Mouse (Mus musculus) liver, embryonic 11.5 days (tissue): ENCODE results near the gene Mrps7. TPM values are rescaled to one million over a fixed set of nuclear protein-coding genes. Genes with fewer than 3 reads are reported as not detected.

Source experiments
- ATAC-seq: fragments of 200-750 bp; cut with Nextera tagmentation; replicated peaks from 2 replicates; pipeline ENCODE4 v1.8.0; 2017; ENCODE audit warnings: moderate number of reproducible peaks, mild to moderate bottlenecking, moderate TSS enrichment, moderate library complexity; ENCODE audit not compliant: low FRiP score
- DNase-seq: peaks from one replicate; pipeline ENCODE4 v3.0.0-alpha.2; 2017; ENCODE audit warnings: low spot score
- H3K27ac ChIP-seq: fragments of 300-500 bp; sonication (generic); 2 replicates; pipeline ENCODE4 v1.5.1; 2014; ENCODE audit warnings: mild to moderate bottlenecking, low read depth, low read length, control low read depth
- H3K27me3 ChIP-seq: fragments of 300-500 bp; sonication (generic); replicated peaks from 2 replicates; pipeline ENCODE4 v1.6.1; 2014; ENCODE audit warnings: low read length, mixed read lengths; ENCODE audit not compliant: control insufficient read depth, insufficient read depth
- H3K36me3 ChIP-seq: fragments of 300-500 bp; sonication (generic); 2 replicates; pipeline ENCODE4 v1.6.1; 2014; ENCODE audit warnings: mild to moderate bottlenecking, low read length, moderate library complexity, mixed read lengths; ENCODE audit not compliant: control insufficient read depth, insufficient read depth
- H3K4me1 ChIP-seq: fragments of 300-500 bp; sonication (generic); replicated peaks from 2 replicates; pipeline ENCODE4 v1.6.1; 2014; ENCODE audit warnings: low read length, mixed read lengths; ENCODE audit not compliant: control insufficient read depth, insufficient read depth
- H3K4me2 ChIP-seq: fragments of 300-500 bp; sonication (generic); 2 replicates; pipeline ENCODE4 v1.6.1; 2014; ENCODE audit warnings: mild to moderate bottlenecking, control low read depth, moderate library complexity
- H3K4me3 ChIP-seq: fragments of 300-500 bp; sonication (generic); 2 replicates; pipeline ENCODE4 v1.5.1; 2014; ENCODE audit warnings: low read depth, low read length, control low read depth
- H3K9ac ChIP-seq: fragments of 300-500 bp; sonication (generic); 2 replicates; pipeline ENCODE4 v1.6.1; 2014; ENCODE audit warnings: low read depth, low read length, control low read depth
- H3K9me3 ChIP-seq: fragments of 300-500 bp; sonication (generic); 2 replicates; pipeline ENCODE4 v1.6.1; 2016; ENCODE audit warnings: low read length, inconsistent platforms, mixed read lengths; ENCODE audit not compliant: control insufficient read depth
- WGBS: fragments of 180-500 bp; shearing (Covaris S2); extraction: QIAGEN DNeasy Blood & Tissue Kit; methylation state at CpG from one replicate; pipeline ENCODE4 v1.1.7; 2014; 5-methylcytosine and 5-hydroxymethylcytosine counted together
- polyA plus RNA-seq: library from polyadenylated mRNA; unstranded; fragments of >200 nt; fragmentation: Nextera tagmentation; extraction: Ambion mirVana; gene quantifications from 2 replicates; pipeline ENCODE4 v1.2.1, GENCODE M21; 2014

Mrps7 gene
- polyA plus RNA-seq, 1 experiment from 2014 or later: 121 TPM

- Histone ChIP-seq H3K9me3 (no peaks in the 10 kb centered on the region), H3K27me3 (no peaks in the 10 kb centered on the region), H3K4me1 (0 out of 2 replicates have a peak, but pooled peaks cover 6% of the 10 kb centered on the region), H3K27ac (no peak overlapping the region), H3K9ac (no peak overlapping the region), H3K4me2 (no peak overlapping the region), H3K36me3 (no peaks in the 10 kb centered on the region), H3K4me3 (no peak overlapping the region)
- 48% methylated on average over 5 of the region's 5 CpGs for WGBS
- DNase-seq: no peak
- ATAC-seq: no peak
Measured at GRCm38 (mm10) chr11:115638498-115639409, 35.0 kb downstream of the Mrps7 start.

- H3K27ac ChIP-seq: no peak overlapping the region
- H3K27me3 ChIP-seq: no peaks in the 10 kb centered on the region
- WGBS: 84% methylated on average over 4 of the region's 4 CpGs
- no peak for DNase-seq
- no peaks in the 10 kb centered on the region for H3K9me3 ChIP-seq
- no peak overlapping the region for H3K4me3 ChIP-seq
- H3K4me2 ChIP-seq: no peak overlapping the region
- no peaks in the 10 kb centered on the region for H3K36me3 ChIP-seq
- 0 out of 2 replicates have a peak, but pooled peaks cover 6% of the 10 kb centered on the region for H3K4me1 ChIP-seq
- ATAC-seq: no peak
- no peak overlapping the region for H3K9ac ChIP-seq
Measured at GRCm38 (mm10) chr11:115639540-115639939, 35.8 kb downstream of the Mrps7 start.

GRCm38 (mm10) chr11:115640311-115640828 lies 36.6 kb downstream of the Mrps7 start:
- WGBS: 72% methylated on average over 3 of the region's 4 CpGs
- 0 out of 2 replicates have a peak, but pooled peaks cover 6% of the 10 kb centered on the region for H3K4me1 ChIP-seq
- no peak overlapping the region for H3K4me2 ChIP-seq
- H3K36me3 ChIP-seq: no peaks in the 10 kb centered on the region
- no peaks in the 10 kb centered on the region for H3K27me3 ChIP-seq
- no peak overlapping the region for H3K27ac ChIP-seq
- no peak overlapping the region for H3K9ac ChIP-seq
- H3K4me3 ChIP-seq: no peak overlapping the region
- no peaks in the 10 kb centered on the region for H3K9me3 ChIP-seq
- DNase-seq (no peak), ATAC-seq (no peak)

- Histone ChIP-seq H3K27ac (no peak overlapping the region), H3K4me2 (no peak overlapping the region), H3K36me3 (0 out of 2 replicates have a peak, but pooled peaks cover 3% of the 10 kb centered on the region), H3K9me3 (no peaks in the 10 kb centered on the region), H3K4me1 (0 out of 2 replicates have a peak, but pooled peaks cover 6% of the 10 kb centered on the region), H3K4me3 (no peak overlapping the region), H3K27me3 (no peaks in the 10 kb centered on the region), H3K9ac (no peak overlapping the region)
- ATAC-seq (0 out of 2 replicates have a peak, but pooled peaks have one; percentile 5), DNase-seq (no peak)
- 38% methylated on average over 14 of the region's 14 CpGs for WGBS
Measured at GRCm38 (mm10) chr11:115640978-115641663, 37.4 kb downstream of the Mrps7 start.

- Histone ChIP-seq H3K4me2 (no peak overlapping the region), H3K4me1 (0 out of 2 replicates have a peak, but pooled peaks cover 6% of the 10 kb centered on the region), H3K36me3 (peaks cover 6% of the 10 kb centered on the region), H3K27ac (no peak overlapping the region), H3K9me3 (no peaks in the 10 kb centered on the region), H3K27me3 (no peaks in the 10 kb centered on the region), H3K9ac (no peak overlapping the region), H3K4me3 (no peak overlapping the region)
- DNase-seq: no peak
- 82% methylated on average over 4 of the region's 4 CpGs for WGBS
- ATAC-seq: peak; percentile 32; the same call in 1 of the 2 replicates
Measured at GRCm38 (mm10) chr11:115641664-115642036, 37.9 kb downstream of the Mrps7 start.

GRCm38 (mm10) chr11:115642705-115643104 lies 39.0 kb downstream of the Mrps7 start:
- Histone ChIP-seq H3K36me3 (peaks cover 8% of the 10 kb centered on the region), H3K9ac (no peak overlapping the region), H3K4me1 (0 out of 2 replicates have a peak, but pooled peaks cover 6% of the 10 kb centered on the region), H3K27me3 (no peaks in the 10 kb centered on the region), H3K4me3 (no peak overlapping the region), H3K9me3 (no peaks in the 10 kb centered on the region), H3K4me2 (no peak overlapping the region), H3K27ac (no peak overlapping the region)
- 98% methylated on average over 2 of the region's 2 CpGs for WGBS
- no peak for DNase-seq
- ATAC-seq: no peak

- 0 out of 2 replicates have a peak, but pooled peaks cover 6% of the 10 kb centered on the region for H3K4me1 ChIP-seq
- WGBS: 51% methylated on average over 10 of the region's 10 CpGs
- ATAC-seq: no peak
- no peak overlapping the region for H3K27ac ChIP-seq
- peaks cover 8% of the 10 kb centered on the region for H3K36me3 ChIP-seq
- H3K9me3 ChIP-seq: no peaks in the 10 kb centered on the region
- DNase-seq: no peak
- no peak overlapping the region for H3K4me3 ChIP-seq
- H3K9ac ChIP-seq: no peak overlapping the region
- H3K27me3 ChIP-seq: no peaks in the 10 kb centered on the region
- H3K4me2 ChIP-seq: no peak overlapping the region
Measured at GRCm38 (mm10) chr11:115643265-115643664, 39.5 kb downstream of the Mrps7 start.

GRCm38 (mm10) chr11:115644308-115644707 lies 40.6 kb downstream of the Mrps7 start:
- Histone ChIP-seq H3K27ac (no peak overlapping the region), H3K27me3 (no peaks in the 10 kb centered on the region), H3K9ac (no peak overlapping the region), H3K9me3 (no peaks in the 10 kb centered on the region), H3K4me3 (no peak overlapping the region), H3K4me1 (0 out of 2 replicates have a peak, but pooled peaks cover 5% of the 10 kb centered on the region), H3K4me2 (no peak overlapping the region), H3K36me3 (peaks cover 8% of the 10 kb centered on the region)
- DNase-seq: no peak
- 86% methylated on average over 13 of the region's 13 CpGs for WGBS
- ATAC-seq: no peak
